Mouse (Mus musculus): ENCODE results near the gene Plk3. TPM values are rescaled to one million over a fixed set of nuclear protein-coding genes. Genes with fewer than 3 reads are reported as not detected.

Plk3 gene
- polyA plus RNA-seq, 1 experiment from 2014 or later, result 24.9 TPM

- H3K9ac ChIP-seq, result no peak overlapping the region
- H3K4me1 ChIP-seq (replicated peaks), result no peaks in the 10 kb centered on the region
- WGBS, result 93% methylated on average over 13 of the region's 13 CpGs
- H3K27ac ChIP-seq (replicated peaks), result no peak overlapping the region
- no peak overlapping the region for H3K4me2 ChIP-seq
- H3K27me3 ChIP-seq, result no peaks in the 10 kb centered on the region
- no peak for ATAC-seq (ENCODE audit: low FRiP score, low read depth)
- H3K9me3 ChIP-seq, result no peaks in the 10 kb centered on the region
- peaks cover 46% of the 10 kb centered on the region for H3K36me3 ChIP-seq
- no peak overlapping the region for H3K4me3 ChIP-seq
Measured at GRCm38 (mm10) chr4:117110249-117110648, 23.5 kb downstream of the Plk3 start.

- no peak overlapping the region for H3K4me2 ChIP-seq
- H3K4me3 ChIP-seq, result no peak overlapping the region
- no peaks in the 10 kb centered on the region for H3K27me3 ChIP-seq
- no peak overlapping the region for H3K27ac ChIP-seq (replicated peaks)
- 0 out of 2 replicates have a peak, but pooled peaks cover 5% of the 10 kb centered on the region for H3K4me1 ChIP-seq (replicated peaks)
- WGBS, result 91% methylated on average over 25 of the region's 25 CpGs
- ATAC-seq (ENCODE audit: low FRiP score, low read depth), result no peak
- peaks cover 40% of the 10 kb centered on the region for H3K36me3 ChIP-seq
- no peak overlapping the region for H3K9ac ChIP-seq
- no peaks in the 10 kb centered on the region for H3K9me3 ChIP-seq
Measured at GRCm38 (mm10) chr4:117109330-117109729, 24.4 kb downstream of the Plk3 start.

- no peak for ATAC-seq (ENCODE audit: low FRiP score, low read depth)
- 0 out of 2 replicates have a peak, but pooled peaks cover 5% of the 10 kb centered on the region for H3K4me1 ChIP-seq (replicated peaks)
- peaks cover 40% of the 10 kb centered on the region for H3K36me3 ChIP-seq
- WGBS, result 98% methylated on average over 6 of the region's 6 CpGs
- H3K27me3 ChIP-seq, result no peaks in the 10 kb centered on the region
- H3K9ac ChIP-seq, result no peak overlapping the region
- H3K4me3 ChIP-seq, result no peak overlapping the region
- no peaks in the 10 kb centered on the region for H3K9me3 ChIP-seq
- H3K4me2 ChIP-seq, result no peak overlapping the region
- no peak overlapping the region for H3K27ac ChIP-seq (replicated peaks)
Measured at GRCm38 (mm10) chr4:117108524-117108849, 25.3 kb downstream of the Plk3 start.

- 85% methylated on average over 18 of the region's 18 CpGs for WGBS
- Histone ChIP-seq H3K4me2 (no peak overlapping the region), H3K4me1 (replicated peaks) (0 out of 2 replicates have a peak, but pooled peaks cover 5% of the 10 kb centered on the region), H3K9ac (no peak overlapping the region), H3K36me3 (peaks cover 35% of the 10 kb centered on the region), H3K27ac (replicated peaks) (no peak overlapping the region), H3K4me3 (no peak overlapping the region), H3K9me3 (no peaks in the 10 kb centered on the region), H3K27me3 (no peaks in the 10 kb centered on the region)
- ATAC-seq (ENCODE audit: low FRiP score, low read depth), result no peak
Measured at GRCm38 (mm10) chr4:117107813-117108523, 25.8 kb downstream of the Plk3 start.

GRCm38 (mm10) chr4:117105127-117105526 is 28.6 kb downstream of the Plk3 start:
- Histone ChIP-seq H3K27me3 (no peaks in the 10 kb centered on the region), H3K27ac (replicated peaks) (no peak overlapping the region), H3K36me3 (peaks cover 15% of the 10 kb centered on the region; the same call in 1 of the 2 replicates), H3K4me1 (replicated peaks) (0 out of 2 replicates have a peak, but pooled peaks cover 5% of the 10 kb centered on the region), H3K9ac (no peak overlapping the region), H3K4me3 (no peak overlapping the region), H3K4me2 (no peak overlapping the region), H3K9me3 (no peaks in the 10 kb centered on the region)
- 50% methylated on average over 10 of the region's 10 CpGs for WGBS
- no peak for ATAC-seq (ENCODE audit: low FRiP score, low read depth)

- no peaks in the 10 kb centered on the region for H3K9me3 ChIP-seq
- no peaks in the 10 kb centered on the region for H3K27me3 ChIP-seq
- no peak overlapping the region for H3K4me3 ChIP-seq
- no peak overlapping the region for H3K9ac ChIP-seq
- no peak overlapping the region for H3K4me2 ChIP-seq
- no peak overlapping the region for H3K27ac ChIP-seq (replicated peaks)
- WGBS, result 78% methylated on average over 10 of the region's 10 CpGs
- no peak for ATAC-seq (ENCODE audit: low FRiP score, low read depth)
- H3K4me1 ChIP-seq (replicated peaks), result 0 out of 2 replicates have a peak, but pooled peaks cover 5% of the 10 kb centered on the region
- H3K36me3 ChIP-seq, result peaks cover 10% of the 10 kb centered on the region; the same call in 1 of the 2 replicates
Measured at GRCm38 (mm10) chr4:117104672-117105071, 29.1 kb downstream of the Plk3 start.

GRCm38 (mm10) chr4:117101218-117101617 is 32.5 kb downstream of the Plk3 start:
- no peak for ATAC-seq (ENCODE audit: low FRiP score, low read depth)
- Histone ChIP-seq H3K4me1 (replicated peaks) (peaks cover 31% of the 10 kb centered on the region), H3K27ac (replicated peaks) (no peak overlapping the region), H3K27me3 (no peaks in the 10 kb centered on the region), H3K9me3 (no peaks in the 10 kb centered on the region), H3K4me3 (no peak overlapping the region), H3K9ac (no peak overlapping the region), H3K4me2 (no peak overlapping the region), H3K36me3 (no peaks in the 10 kb centered on the region)
- 46% methylated on average over 7 of the region's 7 CpGs for WGBS

- no peaks in the 10 kb centered on the region for H3K36me3 ChIP-seq
- 67% methylated on average over 4 of the region's 4 CpGs for WGBS
- no peak overlapping the region for H3K9ac ChIP-seq
Measured at GRCm38 (mm10) chr4:117100036-117100435, 33.7 kb downstream of the Plk3 start.

GRCm38 (mm10) chr4:117098764-117099036 is 35.1 kb downstream of the Plk3 start:
- Histone ChIP-seq H3K4me2 (peak overlapping the region; percentile 92; the same call in 1 of the 2 replicates), H3K27ac (replicated peaks) (no peak overlapping the region), H3K9ac (no peak overlapping the region), H3K9me3 (no peaks in the 10 kb centered on the region), H3K4me3 (no peak overlapping the region), H3K36me3 (no peaks in the 10 kb centered on the region), H3K4me1 (replicated peaks) (peaks cover 34% of the 10 kb centered on the region), H3K27me3 (0 out of 2 replicates have a peak, but pooled peaks cover 2% of the 10 kb centered on the region)
- ATAC-seq (ENCODE audit: low FRiP score, low read depth), result no peak
- 75% methylated on average over 2 of the region's 2 CpGs for WGBS

More at GRCm38 (mm10) chr4:117100036-117100435, 33.7 kb downstream of the Plk3 start:
- no peaks in the 10 kb centered on the region for H3K9me3 ChIP-seq
- ATAC-seq (ENCODE audit: low FRiP score, low read depth), result no peak
- H3K27me3 ChIP-seq, result no peaks in the 10 kb centered on the region
- H3K4me2 ChIP-seq, result no peak overlapping the region
- H3K4me3 ChIP-seq, result no peak overlapping the region
- H3K4me1 ChIP-seq (replicated peaks), result peaks cover 38% of the 10 kb centered on the region
- H3K27ac ChIP-seq (replicated peaks), result no peak overlapping the region

GRCm38 (mm10) chr4:117097969-117098763 is 35.6 kb downstream of the Plk3 start:
- Histone ChIP-seq H3K4me2 (peak overlapping the region; percentile 92), H3K9me3 (no peaks in the 10 kb centered on the region), H3K27me3 (0 out of 2 replicates have a peak, but pooled peaks cover 2% of the 10 kb centered on the region), H3K36me3 (no peaks in the 10 kb centered on the region), H3K4me1 (replicated peaks) (peaks cover 34% of the 10 kb centered on the region), H3K27ac (replicated peaks) (no peak overlapping the region), H3K9ac (no peak overlapping the region), H3K4me3 (no peak overlapping the region)
- ATAC-seq (ENCODE audit: low FRiP score, low read depth), result no peak
- WGBS, result 57% methylated on average over 8 of the region's 8 CpGs

GRCm38 (mm10) chr4:117096666-117097065 is 37.1 kb downstream of the Plk3 start:
- 0 out of 2 replicates have a peak, but pooled peaks have one; percentile 10 for ATAC-seq (ENCODE audit: low FRiP score, low read depth)
- Histone ChIP-seq H3K9me3 (no peaks in the 10 kb centered on the region), H3K4me1 (replicated peaks) (peaks cover 34% of the 10 kb centered on the region), H3K27ac (replicated peaks) (peak overlapping the region; percentile 52), H3K4me2 (peak overlapping the region; percentile 92), H3K27me3 (0 out of 2 replicates have a peak, but pooled peaks cover 2% of the 10 kb centered on the region), H3K4me3 (peak overlapping the region; percentile 76), H3K9ac (peak overlapping the region; percentile 70), H3K36me3 (no peaks in the 10 kb centered on the region)
- WGBS, result 6% methylated on average over 5 of the region's 5 CpGs
